Mouse (Mus musculus) NIH3T3 (cell line): ENCODE data around the gene Nt5c.
"Not testable (repeated sequence)": the region's sequence is repeated elsewhere in the genome, so short reads cannot be mapped to it uniquely, and the experiment has no call there.

Source experiments
- DNase-seq: peaks from one replicate; pipeline ENCODE4 v3.0.0-alpha.2; 2012; ENCODE audit warnings: low read depth

Nt5c gene

GRCm38 (mm10) chr11:115510507-115510888 is 18.8 kb upstream of the Nt5c start:
- no peak for DNase-seq

GRCm38 (mm10) chr11:115509773-115510506 is 18.3 kb upstream of the Nt5c start:
- peak; percentile 24 for DNase-seq

- DNase-seq, result no peak
Measured at GRCm38 (mm10) chr11:115508061-115508460, 16.4 kb upstream of the Nt5c start.

GRCm38 (mm10) chr11:115506586-115506985 is 14.9 kb upstream of the Nt5c start:
- no peak for DNase-seq

- DNase-seq, result no peak
Measured at GRCm38 (mm10) chr11:115502636-115503035, 11.0 kb upstream of the Nt5c start.

GRCm38 (mm10) chr11:115496559-115496958 is 4.9 kb upstream of the Nt5c start:
- DNase-seq, result not testable (repeated sequence)

GRCm38 (mm10) chr11:115492387-115492786 is 725 bp upstream of the Nt5c start:
- DNase-seq, result no peak

DNA sequence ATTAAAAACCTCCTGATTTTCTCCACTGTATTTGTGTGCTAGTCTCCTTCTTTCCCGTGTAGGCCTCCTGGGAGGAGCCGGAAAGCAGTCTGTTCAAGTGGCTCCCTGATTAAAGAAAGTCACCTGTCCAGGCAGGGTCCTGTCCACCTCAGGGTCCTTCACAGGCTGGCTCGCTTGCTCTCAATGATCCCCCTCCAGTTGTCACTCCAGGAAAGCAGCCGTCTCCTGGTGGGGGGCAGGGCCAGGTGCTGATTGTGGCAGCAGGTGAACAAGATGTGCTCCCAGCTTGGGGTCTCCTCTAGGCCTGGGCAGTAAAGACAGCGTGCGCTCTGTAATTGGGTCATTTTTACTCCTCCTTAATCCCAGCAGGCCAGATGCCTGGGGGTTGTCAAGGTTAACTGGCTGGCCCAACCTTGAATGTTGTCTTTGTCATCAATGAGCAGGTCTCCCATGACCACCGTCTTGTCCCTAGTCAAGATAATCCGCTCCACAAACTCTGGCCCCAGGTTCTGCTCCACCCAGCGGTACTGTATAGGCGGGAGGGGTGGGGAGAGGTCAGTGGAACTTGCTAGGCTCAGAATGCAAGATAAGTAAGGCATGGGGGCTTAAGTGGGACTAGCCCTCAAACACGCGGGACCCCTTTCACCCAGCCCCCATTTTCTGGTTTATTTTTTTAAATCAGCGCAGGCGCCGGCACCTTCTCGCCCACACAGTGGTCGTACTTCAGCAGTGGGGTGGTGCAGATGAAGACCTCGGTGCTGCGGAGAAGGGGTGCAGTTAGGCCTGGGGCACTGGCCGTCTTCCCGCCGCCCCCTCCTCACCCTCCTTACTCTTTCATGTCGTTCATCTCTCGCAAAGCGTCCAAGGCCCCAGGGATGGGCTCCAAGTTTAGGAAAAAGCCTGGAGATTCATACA is 964 bp downstream of the Nt5c start:
- no peak for DNase-seq

DNA sequence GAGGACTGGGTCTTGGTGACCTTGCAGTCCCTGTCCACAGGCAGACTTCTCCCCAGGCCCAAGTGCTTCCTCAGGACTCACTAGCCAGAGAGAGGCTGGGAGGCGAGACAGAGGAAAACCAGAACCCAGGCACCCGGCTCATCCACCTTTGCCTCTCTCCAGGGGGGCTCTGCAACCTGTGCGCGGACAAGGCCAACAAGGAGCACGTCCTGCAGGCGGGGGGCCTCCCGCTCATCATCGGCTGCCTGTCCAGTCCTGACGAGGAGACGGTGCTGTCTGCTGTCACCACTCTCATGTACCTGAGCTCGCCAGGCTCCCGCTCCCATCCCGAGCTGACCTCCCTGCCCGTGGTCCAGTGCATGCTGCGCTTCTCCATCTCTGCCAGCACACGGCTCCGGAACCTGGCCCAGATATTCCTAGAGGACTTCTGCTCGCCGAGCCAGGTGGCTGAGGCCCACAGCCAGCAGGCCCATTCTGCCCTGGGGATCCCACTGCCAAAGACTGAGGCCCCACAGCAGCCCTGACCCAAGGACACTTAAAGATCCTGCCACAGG is 3.0 kb downstream of the Nt5c start:
- DNase-seq, result no peak

DNA sequence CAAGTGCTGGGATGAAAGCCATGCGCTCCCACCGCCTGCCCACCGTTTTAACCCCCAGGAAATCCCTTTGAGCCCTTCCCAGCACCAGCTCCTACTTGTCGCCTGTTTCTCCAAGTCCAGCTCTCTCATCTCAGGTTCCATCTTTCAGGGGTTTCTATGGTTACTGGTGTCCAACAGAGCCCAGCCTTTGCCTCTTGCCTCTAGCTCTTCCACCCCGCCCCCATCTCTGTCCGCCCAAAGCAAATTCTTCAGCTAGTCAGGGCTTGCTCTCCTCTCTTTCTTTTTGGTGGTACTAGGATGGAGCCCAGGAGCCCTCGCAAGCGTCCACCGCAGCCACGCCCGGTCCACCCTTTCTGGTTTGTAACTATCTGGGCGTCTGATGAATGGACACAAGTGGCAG is 6.5 kb downstream of the Nt5c start:
- no peak for DNase-seq

DNA sequence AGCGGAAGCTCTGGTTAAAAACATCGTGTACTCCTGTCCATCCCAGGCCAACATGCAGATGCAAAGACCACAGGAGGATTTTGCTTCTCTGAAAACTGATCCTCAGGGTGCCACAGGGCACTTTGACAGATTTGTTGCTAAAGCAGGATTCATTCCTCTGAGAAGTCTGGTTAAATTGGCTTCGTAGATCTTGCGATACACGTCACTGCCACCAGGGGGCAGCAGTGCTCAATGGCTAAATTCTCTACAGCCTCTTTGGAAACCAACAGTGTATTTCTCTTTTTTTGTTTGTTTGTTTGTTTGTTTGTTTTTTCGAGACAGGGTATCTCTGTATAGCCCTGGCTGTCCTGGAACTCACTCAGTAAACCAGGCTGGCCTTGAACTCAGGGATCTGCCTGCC is 7.9 kb downstream of the Nt5c start:
- peak; percentile 90 for DNase-seq

DNA sequence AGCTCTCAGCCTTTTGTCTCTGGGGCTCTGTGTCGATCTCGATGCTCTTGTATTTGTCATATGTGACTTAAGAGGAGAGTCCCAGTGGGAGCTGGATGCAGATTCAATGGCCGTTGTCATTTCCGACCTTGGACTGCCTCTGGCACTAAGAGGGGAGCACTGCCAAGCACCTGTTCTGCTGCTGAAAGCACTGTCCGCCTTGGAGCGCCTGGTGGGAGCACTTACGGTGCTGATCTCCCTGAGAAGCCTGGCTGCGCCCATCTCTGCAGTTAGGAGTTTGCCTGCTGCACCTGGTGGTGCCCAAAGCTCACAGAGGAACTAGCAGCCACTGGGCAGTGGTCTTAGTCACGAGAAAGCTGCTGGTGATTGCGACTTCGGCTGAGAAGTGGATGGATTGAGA is 8.4 kb downstream of the Nt5c start:
- DNase-seq, result no peak

DNA sequence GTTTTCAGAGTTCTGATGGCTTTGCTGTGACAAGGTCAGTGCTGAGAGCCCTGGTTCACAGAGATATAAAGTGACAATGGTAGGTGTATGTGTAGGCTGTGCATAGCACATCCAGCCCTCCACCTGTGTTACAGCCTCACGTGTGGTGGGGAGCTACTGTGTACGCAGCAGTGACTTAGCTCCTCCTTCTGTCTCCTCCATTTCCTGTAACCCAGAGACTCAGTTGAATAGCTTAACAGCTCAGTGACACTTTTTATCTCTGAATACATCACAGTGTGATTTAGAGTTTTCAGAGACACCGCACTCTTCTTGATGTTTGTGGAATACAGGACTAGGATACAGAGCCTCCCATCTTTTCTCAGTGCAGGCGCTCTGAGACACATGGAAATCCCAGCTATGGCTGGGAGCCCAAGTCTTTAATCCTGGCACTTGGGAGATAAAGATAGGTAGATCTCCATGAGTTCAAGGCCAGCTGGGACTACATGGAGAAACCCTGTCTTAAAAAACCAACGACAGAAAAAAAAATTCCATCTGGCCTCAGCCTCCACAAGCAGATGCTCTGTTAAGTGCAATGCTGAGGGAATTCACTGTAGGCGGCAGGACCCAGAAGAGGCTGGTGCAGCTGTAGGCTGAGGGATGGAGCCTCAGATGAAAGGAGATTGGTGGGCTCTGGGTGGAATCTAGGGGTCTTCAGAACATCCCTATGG is 10.0 kb downstream of the Nt5c start:
- DNase-seq, result no peak

DNA sequence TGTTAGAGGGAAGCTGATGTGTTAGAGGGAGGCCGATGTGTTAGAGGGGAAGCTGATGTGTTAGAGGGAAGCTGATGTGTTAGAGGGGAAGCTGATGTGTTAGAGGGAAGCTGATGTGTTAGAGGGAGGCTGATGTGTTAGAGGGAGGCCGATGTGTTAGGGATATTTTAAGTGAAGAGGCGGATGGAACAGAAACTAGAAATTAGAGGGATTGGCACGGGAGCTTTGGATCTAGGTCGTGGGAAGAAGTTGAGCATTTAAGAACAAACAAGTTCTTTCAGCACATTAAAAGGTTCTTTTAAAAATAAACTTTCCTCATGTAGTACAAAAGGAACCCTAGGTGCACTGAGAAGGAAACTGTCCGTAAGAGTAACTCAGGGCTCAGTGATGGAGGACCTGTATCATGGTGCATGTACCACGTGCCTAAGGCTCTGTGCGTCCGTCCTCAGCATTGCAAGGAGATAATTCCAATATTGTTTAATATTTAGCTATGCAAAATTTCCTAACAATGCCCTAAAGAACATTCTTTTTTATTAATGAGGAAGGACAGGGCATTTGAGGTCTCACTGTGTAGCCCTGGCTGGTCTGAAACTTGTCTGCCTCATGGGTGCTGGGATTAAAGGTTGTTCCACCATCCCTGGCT is 13.2 kb downstream of the Nt5c start:
- DNase-seq, result no peak

DNA sequence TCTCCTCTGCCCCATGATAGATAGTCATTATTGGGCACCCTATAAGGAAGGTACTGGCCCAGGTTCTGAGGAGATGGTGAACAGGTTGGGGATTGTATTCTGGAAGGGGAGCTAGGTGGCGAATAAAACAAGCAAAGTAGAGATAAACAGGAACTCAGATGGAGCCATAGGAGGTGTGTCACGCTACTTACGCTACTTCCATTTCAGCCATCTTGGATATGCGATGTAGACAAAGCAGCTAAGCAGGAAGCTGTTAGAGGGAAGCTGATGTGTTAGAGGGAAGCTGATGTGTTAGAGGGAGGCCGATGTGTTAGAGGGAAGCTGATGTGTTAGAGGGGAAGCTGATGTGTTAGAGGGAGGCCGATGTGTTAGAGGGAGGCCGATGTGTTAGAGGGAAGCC is 14.3 kb downstream of the Nt5c start:
- DNase-seq, result not testable (repeated sequence)

- DNase-seq, result not testable (repeated sequence)
Measured at GRCm38 (mm10) chr11:115476630-115477029, 15.0 kb downstream of the Nt5c start.

- no peak for DNase-seq
Measured at GRCm38 (mm10) chr11:115475758-115476237, 15.9 kb downstream of the Nt5c start.

DNA sequence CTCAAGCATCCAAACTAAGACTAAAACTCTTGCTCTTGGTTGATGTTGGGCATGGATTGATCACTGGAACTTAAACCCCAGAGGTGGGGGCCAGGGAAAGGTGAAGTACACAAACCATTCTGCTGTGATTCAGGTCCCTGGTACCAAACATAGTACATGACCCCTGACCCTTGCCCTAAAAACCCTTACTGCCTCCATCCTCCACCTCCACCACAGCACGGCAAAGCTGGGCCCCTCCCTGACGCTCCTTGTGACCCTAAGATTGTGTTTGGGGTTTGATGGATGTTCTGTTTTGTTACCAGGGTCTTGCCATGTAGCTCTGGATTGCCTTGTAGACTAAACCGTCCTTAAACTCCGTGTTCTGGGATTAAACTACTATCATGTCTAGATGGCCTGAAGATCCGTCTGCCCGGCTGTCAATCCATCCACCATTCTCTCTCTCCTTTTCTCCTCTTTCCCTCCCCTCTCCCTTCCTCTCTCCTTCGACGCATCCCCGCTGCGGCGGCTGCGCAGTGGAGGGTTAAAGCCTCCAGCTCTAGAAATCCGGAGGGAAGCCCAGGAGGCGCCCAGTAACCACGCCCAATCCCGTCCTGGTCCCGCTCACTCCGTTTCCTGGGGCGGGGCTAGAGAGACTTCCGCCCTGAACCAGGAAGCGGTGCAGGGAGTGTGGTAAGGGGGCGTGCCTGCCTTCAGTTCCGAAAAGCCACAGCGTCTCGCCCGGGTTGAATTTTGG is 16.5 kb downstream of the Nt5c start, which contains the start of gene Armc7:
Gene Armc7 (plus strand): TSS at position 643 of the 733 bp plus-strand sequence.
- peak; percentile 99 for DNase-seq

GRCm38 (mm10) chr11:115473626-115474275 is 17.9 kb downstream of the Nt5c start:
- peak; percentile 99 for DNase-seq

GRCm38 (mm10) chr11:115472183-115472582 is 19.5 kb downstream of the Nt5c start:
- no peak for DNase-seq
